Mouse (Mus musculus) liver, adult 2 months (tissue): ENCODE data around the gene Hmgcs1. TPM values are rescaled to one million over a fixed set of nuclear protein-coding genes. Genes with fewer than 3 reads are reported as not detected.

Experiments used
- DNase-seq: peaks from one replicate; pipeline ENCODE4 v3.0.0-alpha.2; 2011; ENCODE audit warnings: low read depth, low spot score; ENCODE audit errors: extremely low read depth
- H3K27ac ChIP-seq: fragments of 200-500 bp; replicated peaks from 2 replicates; pipeline ENCODE4 v1.5.1; 2012; ENCODE audit warnings: low read depth, mild to moderate bottlenecking, control low read depth, inconsistent platforms, low read length; ENCODE audit not compliant: insufficient read depth
- H3K27me3 ChIP-seq: fragments of 200-500 bp; 2 replicates; pipeline ENCODE4 v1.6.1; 2012; ENCODE audit warnings: mild to moderate bottlenecking, moderate library complexity, low read length, inconsistent platforms; ENCODE audit not compliant: control insufficient read depth, insufficient read depth
- H3K36me3 ChIP-seq: fragments of 200-500 bp; 2 replicates; pipeline ENCODE4 v1.6.1; 2012; ENCODE audit warnings: low read length, inconsistent platforms; ENCODE audit not compliant: control insufficient read depth, insufficient read depth
- H3K4me1 ChIP-seq: fragments of 200-500 bp; 2 replicates; pipeline ENCODE4 v1.6.1; 2011; ENCODE audit warnings: low read length; ENCODE audit not compliant: control insufficient read depth, insufficient read depth
- H3K4me3 ChIP-seq: fragments of 200-500 bp; 2 replicates; pipeline ENCODE4 v1.5.1; 2011; ENCODE audit warnings: low read depth, mild to moderate bottlenecking, control low read depth, low read length, moderate library complexity; ENCODE audit not compliant: insufficient read depth
- H3K79me2 ChIP-seq: fragments of 200-500 bp; 2 replicates; pipeline ENCODE4 v1.6.1; 2012; ENCODE audit warnings: inconsistent platforms, mild to moderate bottlenecking, low read length, moderate library complexity; ENCODE audit not compliant: control insufficient read depth, insufficient read depth
- H3K9ac ChIP-seq: fragments of 200-500 bp; 2 replicates; pipeline ENCODE4 v1.6.1; 2012; ENCODE audit warnings: low read depth, mild to moderate bottlenecking, control low read depth, inconsistent platforms, low read length
- CTCF ChIP-seq: fragments of 200-500 bp; IDR thresholded peaks from 2 replicates; pipeline ENCODE4 v1.5.1; 2011; ENCODE audit warnings: low read depth, low read length, control low read depth
- POLR2A ChIP-seq: fragments of 200-500 bp; IDR thresholded peaks from 2 replicates; pipeline ENCODE4 v1.6.1; 2011; ENCODE audit warnings: low read length, control low read depth; ENCODE audit not compliant: insufficient read depth; ENCODE audit errors: extremely low read depth
- WGBS: fragments of 180-500 bp; shearing (Covaris S2); methylation state at CpG from one replicate; pipeline ENCODE4 v1.1.7; 2018; 5-methylcytosine and 5-hydroxymethylcytosine counted together
- polyA plus RNA-seq: library from polyadenylated mRNA; depleted of rRNA; stranded (reverse); fragments of >200 nt; gene quantifications from 2 replicates; pipeline ENCODE4 v1.2.3, GENCODE M21; 2012
- total RNA-seq: library from RNA; depleted of rRNA; stranded (reverse); fragments of >200 nt; gene quantifications from 2 replicates; pipeline ENCODE4 v1.2.3, GENCODE M21; 2014

The Hmgcs1 gene
- total and polyA plus RNA-seq, 2 experiments = 112 to 447 TPM

GRCm38 (mm10) chr13:119727608-119728387 is 37.6 kb downstream of the Hmgcs1 start:
- WGBS = 83% methylated on average over 26 of the region's 26 CpGs
- H3K79me2 ChIP-seq = no peaks in the 10 kb centered on the region
- no peak overlapping the region for H3K9ac ChIP-seq
- no peaks in the 10 kb centered on the region for H3K36me3 ChIP-seq
- no peak overlapping the region for H3K4me3 ChIP-seq
- H3K27me3 ChIP-seq = no peaks in the 10 kb centered on the region
- H3K4me1 ChIP-seq = peaks cover 4% of the 10 kb centered on the region; the same call in 1 of the 2 replicates
- TF ChIP-seq CTCF = no peak
- no peak overlapping the region for H3K27ac ChIP-seq
- no peak for DNase-seq

GRCm38 (mm10) chr13:119729406-119729805 is 39.2 kb downstream of the Hmgcs1 start:
- no peaks in the 10 kb centered on the region for H3K4me1 ChIP-seq
- no peak overlapping the region for H3K9ac ChIP-seq
- no peaks in the 10 kb centered on the region for H3K27me3 ChIP-seq
- no peak for DNase-seq
- H3K79me2 ChIP-seq = no peaks in the 10 kb centered on the region
- H3K27ac ChIP-seq = no peak overlapping the region
- WGBS = 84% methylated on average over 7 of the region's 7 CpGs
- H3K36me3 ChIP-seq = no peaks in the 10 kb centered on the region
- H3K4me3 ChIP-seq = no peak overlapping the region
- TF ChIP-seq CTCF (no peak), POLR2A (no peak)

DNA sequence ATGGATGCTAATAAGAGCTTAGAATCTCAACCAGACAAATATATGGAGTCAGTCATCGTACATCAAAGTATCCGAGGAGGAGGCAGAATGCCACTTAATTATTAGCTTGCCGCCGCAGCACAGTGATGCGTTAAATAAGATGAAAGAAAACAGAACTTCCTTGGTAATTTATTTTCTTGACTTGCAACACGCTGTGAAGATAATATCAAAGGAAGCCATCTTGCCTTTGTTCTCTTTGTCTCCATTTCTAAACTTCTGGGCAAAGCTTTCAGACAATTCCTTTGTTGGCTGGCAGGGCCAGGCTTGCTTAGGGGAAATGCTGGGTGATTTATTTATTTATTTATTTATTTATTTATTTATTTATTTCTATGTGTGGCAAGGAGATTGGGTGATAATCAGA is 41.3 kb downstream of the Hmgcs1 start:
- H3K36me3 ChIP-seq = no peaks in the 10 kb centered on the region
- H3K9ac ChIP-seq = no peak overlapping the region
- no peak overlapping the region for H3K4me3 ChIP-seq
- no peaks in the 10 kb centered on the region for H3K27me3 ChIP-seq
- H3K4me1 ChIP-seq = no peaks in the 10 kb centered on the region
- WGBS = 79% methylated on average over 6 of the region's 6 CpGs
- H3K27ac ChIP-seq = no peak overlapping the region
- TF ChIP-seq CTCF (no peak), POLR2A (no peak)
- no peaks in the 10 kb centered on the region for H3K79me2 ChIP-seq
- no peak for DNase-seq

DNA sequence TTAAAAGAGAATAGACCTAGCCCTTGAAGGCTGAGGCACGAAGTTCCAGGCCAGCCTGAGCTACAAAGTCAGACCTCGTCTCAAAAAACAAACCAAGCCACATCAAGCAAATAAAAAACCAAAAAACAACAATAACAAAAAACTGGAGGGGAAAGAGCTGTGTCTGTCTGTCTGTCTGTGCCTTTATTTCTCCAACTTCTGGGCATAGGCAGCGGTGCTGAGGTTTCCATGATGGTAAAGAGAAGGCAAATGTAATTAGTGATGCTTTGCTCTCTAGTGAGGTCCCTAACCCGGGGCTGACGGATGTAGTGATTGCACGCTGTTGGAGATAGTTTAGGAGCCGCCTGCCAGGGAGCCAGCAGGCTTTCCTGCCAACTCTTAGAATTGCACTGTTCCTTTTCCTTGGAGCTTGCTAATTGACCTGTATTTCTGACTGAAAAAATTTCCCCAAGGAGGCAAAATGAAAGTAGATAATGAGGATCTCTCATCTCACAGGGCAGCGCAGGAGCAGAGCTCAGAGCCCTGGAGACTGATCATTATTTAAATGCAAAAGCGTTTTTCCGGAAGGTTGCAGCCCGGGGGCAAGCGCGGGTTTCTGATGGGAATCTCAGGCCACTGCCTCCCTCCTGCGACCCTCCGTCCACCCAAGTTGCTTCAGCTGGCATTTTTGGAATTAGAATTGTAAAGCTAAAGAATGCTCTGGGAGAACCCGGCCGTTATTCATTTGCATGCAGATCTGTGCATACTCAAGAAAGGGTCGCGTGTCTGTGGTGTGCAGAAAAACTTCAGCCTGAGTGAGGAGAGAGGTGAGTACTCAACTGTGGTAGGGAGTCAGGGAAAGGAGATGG is 51.4 kb downstream of the Hmgcs1 start:
- no peak overlapping the region for H3K27ac ChIP-seq
- 34% methylated on average over 19 of the region's 19 CpGs for WGBS
- peaks cover 3% of the 10 kb centered on the region for H3K4me1 ChIP-seq
- no peaks in the 10 kb centered on the region; the same call in 1 of the 2 replicates for H3K79me2 ChIP-seq
- no peaks in the 10 kb centered on the region for H3K36me3 ChIP-seq
- TF ChIP-seq CTCF = no peak
- no peak for TF ChIP-seq POLR2A
- H3K4me3 ChIP-seq = no peak overlapping the region
- no peak overlapping the region for H3K9ac ChIP-seq
- no peaks in the 10 kb centered on the region for H3K27me3 ChIP-seq
- no peak for DNase-seq

- 85% methylated on average over 6 of the region's 6 CpGs for WGBS
- no peaks in the 10 kb centered on the region for H3K4me1 ChIP-seq
- H3K9ac ChIP-seq = no peak overlapping the region
- no peak overlapping the region for H3K4me3 ChIP-seq
- H3K79me2 ChIP-seq = peaks cover 2% of the 10 kb centered on the region; the same call in 1 of the 2 replicates
- no peak overlapping the region for H3K27ac ChIP-seq
- H3K27me3 ChIP-seq = no peaks in the 10 kb centered on the region
- no peaks in the 10 kb centered on the region for H3K36me3 ChIP-seq
- DNase-seq = no peak
- TF ChIP-seq POLR2A (no peak), CTCF (no peak)
Observed at GRCm38 (mm10) chr13:119742711-119743415, 52.7 kb downstream of the Hmgcs1 start.
